Mouse (Mus musculus): Measurements from ENCODE around the gene Gm36210. TPM values are rescaled to one million over a fixed set of nuclear protein-coding genes. Genes with fewer than 3 reads are reported as not detected.

The Gm36210 gene
- polyA plus RNA-seq, 1 experiment: not detected

GRCm38 (mm10) chr7:4927711-4928110, 21.4 kb upstream of the Gm36210 start:
- Histone ChIP-seq H3K4me3 (ENCODE audit: insufficient read depth, low read depth, low read length) (peak overlapping the region; percentile 32), H3K27ac (replicated peaks; ENCODE audit: low read depth, low read length) (no peak overlapping the region), H3K4me1 (ENCODE audit: control insufficient read depth, insufficient read depth, insufficient read length, low read length) (peaks cover 12% of the 10 kb centered on the region)

GRCm38 (mm10) chr7:4926849-4927248, 20.5 kb upstream of the Gm36210 start:
- Histone ChIP-seq H3K27ac (replicated peaks; ENCODE audit: low read depth, low read length) (no peak overlapping the region; the same call in 1 of the 2 replicates), H3K4me3 (ENCODE audit: insufficient read depth, low read depth, low read length) (no peak overlapping the region), H3K4me1 (ENCODE audit: control insufficient read depth, insufficient read depth, insufficient read length, low read length) (peaks cover 12% of the 10 kb centered on the region)

- peaks cover 15% of the 10 kb centered on the region for H3K4me1 ChIP-seq (ENCODE audit: control insufficient read depth, insufficient read depth, insufficient read length, low read length)
- H3K27ac ChIP-seq (replicated peaks; ENCODE audit: low read depth, low read length): peak within 1 kb of the TSS; percentile 67
- no peak within 1 kb of the TSS for H3K4me3 ChIP-seq (ENCODE audit: insufficient read depth, low read depth, low read length)
These were observed 19.4 kb upstream of the Gm36210 start, which contains the start of gene Ssc5d for GRCm38 (mm10) chr7:4925441-4926381. Ssc5d (plus strand) TSS chr7:4925785.

- peaks cover 15% of the 10 kb centered on the region for H3K4me1 ChIP-seq (ENCODE audit: control insufficient read depth, insufficient read depth, insufficient read length, low read length)
- H3K4me3 ChIP-seq (ENCODE audit: insufficient read depth, low read depth, low read length): no peak overlapping the region
- peak overlapping the region; percentile 67 for H3K27ac ChIP-seq (replicated peaks; ENCODE audit: low read depth, low read length)
These were observed 18.6 kb upstream of the Gm36210 start for GRCm38 (mm10) chr7:4924891-4925301.

- H3K4me3 ChIP-seq (ENCODE audit: insufficient read depth, low read depth, low read length): peak overlapping the region; percentile 16; the same call in 1 of the 2 replicates
- H3K27ac ChIP-seq (replicated peaks; ENCODE audit: low read depth, low read length): peak overlapping the region; percentile 30
- H3K4me1 ChIP-seq (ENCODE audit: control insufficient read depth, insufficient read depth, insufficient read length, low read length): peaks cover 15% of the 10 kb centered on the region
These were observed 18.2 kb upstream of the Gm36210 start for GRCm38 (mm10) chr7:4924483-4924882.

GRCm38 (mm10) chr7:4923586-4924364, 17.5 kb upstream of the Gm36210 start:
- peak overlapping the region; percentile 30; the same call in 1 of the 2 replicates for H3K27ac ChIP-seq (replicated peaks; ENCODE audit: low read depth, low read length)
- peaks cover 15% of the 10 kb centered on the region for H3K4me1 ChIP-seq (ENCODE audit: control insufficient read depth, insufficient read depth, insufficient read length, low read length)
- peak overlapping the region; percentile 16 for H3K4me3 ChIP-seq (ENCODE audit: insufficient read depth, low read depth, low read length)

GRCm38 (mm10) chr7:4922931-4923565, 16.7 kb upstream of the Gm36210 start:
- Histone ChIP-seq H3K4me3 (ENCODE audit: insufficient read depth, low read depth, low read length) (peak overlapping the region; percentile 19), H3K27ac (replicated peaks; ENCODE audit: low read depth, low read length) (no peak overlapping the region), H3K4me1 (ENCODE audit: control insufficient read depth, insufficient read depth, insufficient read length, low read length) (peaks cover 15% of the 10 kb centered on the region)

GRCm38 (mm10) chr7:4922508-4922907, 16.2 kb upstream of the Gm36210 start:
- H3K4me1 ChIP-seq (ENCODE audit: control insufficient read depth, insufficient read depth, insufficient read length, low read length): peaks cover 15% of the 10 kb centered on the region
- H3K4me3 ChIP-seq (ENCODE audit: insufficient read depth, low read depth, low read length): peak overlapping the region; percentile 19
- no peak overlapping the region for H3K27ac ChIP-seq (replicated peaks; ENCODE audit: low read depth, low read length)

GRCm38 (mm10) chr7:4921824-4922482, 15.6 kb upstream of the Gm36210 start, which contains the start of gene Nat14:
Nat14 (plus strand) TSS chr7:4922028.
- Histone ChIP-seq H3K27ac (replicated peaks; ENCODE audit: low read depth, low read length) (no peak within 1 kb of the TSS), H3K4me1 (ENCODE audit: control insufficient read depth, insufficient read depth, insufficient read length, low read length) (peaks cover 15% of the 10 kb centered on the region), H3K4me3 (ENCODE audit: insufficient read depth, low read depth, low read length) (peak within 1 kb of the TSS; percentile 19)

- Histone ChIP-seq H3K4me1 (ENCODE audit: control insufficient read depth, insufficient read depth, insufficient read length, low read length) (peaks cover 19% of the 10 kb centered on the region), H3K4me3 (ENCODE audit: insufficient read depth, low read depth, low read length) (no peak overlapping the region), H3K27ac (replicated peaks; ENCODE audit: low read depth, low read length) (no peak overlapping the region)
These were observed 14.9 kb upstream of the Gm36210 start for GRCm38 (mm10) chr7:4920976-4921823.

- Histone ChIP-seq H3K4me3 (ENCODE audit: insufficient read depth, low read depth, low read length) (no peak overlapping the region), H3K27ac (replicated peaks; ENCODE audit: low read depth, low read length) (no peak overlapping the region)
These were observed 14.2 kb upstream of the Gm36210 start for GRCm38 (mm10) chr7:4920496-4920895.

GRCm38 (mm10) chr7:4919971-4920370, 13.7 kb upstream of the Gm36210 start:
- Histone ChIP-seq H3K4me1 (ENCODE audit: control insufficient read depth, insufficient read depth, insufficient read length, low read length) (peaks cover 22% of the 10 kb centered on the region), H3K27ac (replicated peaks; ENCODE audit: low read depth, low read length) (no peak overlapping the region), H3K4me3 (ENCODE audit: insufficient read depth, low read depth, low read length) (no peak overlapping the region)

More at GRCm38 (mm10) chr7:4920496-4920895, 14.2 kb upstream of the Gm36210 start:
- H3K4me1 ChIP-seq (ENCODE audit: control insufficient read depth, insufficient read depth, insufficient read length, low read length): peaks cover 22% of the 10 kb centered on the region

GRCm38 (mm10) chr7:4919096-4919495, 12.8 kb upstream of the Gm36210 start:
- Histone ChIP-seq H3K4me3 (ENCODE audit: insufficient read depth, low read depth, low read length) (no peak overlapping the region), H3K4me1 (ENCODE audit: control insufficient read depth, insufficient read depth, insufficient read length, low read length) (peaks cover 19% of the 10 kb centered on the region), H3K27ac (replicated peaks; ENCODE audit: low read depth, low read length) (no peak overlapping the region)

GRCm38 (mm10) chr7:4918681-4919080, 12.4 kb upstream of the Gm36210 start:
- Histone ChIP-seq H3K4me1 (ENCODE audit: control insufficient read depth, insufficient read depth, insufficient read length, low read length) (peaks cover 16% of the 10 kb centered on the region), H3K4me3 (ENCODE audit: insufficient read depth, low read depth, low read length) (no peak overlapping the region), H3K27ac (replicated peaks; ENCODE audit: low read depth, low read length) (no peak overlapping the region)
